Mouse (Mus musculus): Measurements from ENCODE around the gene Shisa3.

GRCm38 (mm10) chr5:67605951-67606350, 1.7 kb upstream of the Shisa3 start:
- TF ChIP-seq CTCF (conservative IDR thresholded peaks at IDR 0.05; ENCODE audit: insufficient read depth, insufficient read length, low read depth, low read length) (no peak), POLR2A (IDR thresholded peaks at IDR 0.05; ENCODE audit: low read depth, low read length) (no peak)

Measured in kidney, adult 2 months (tissue).